Mouse (Mus musculus): ENCODE results near the gene Olfr1283.

GRCm38 (mm10) chr2:111366490-111366889 is at the start of gene Olfr1283:
- TF ChIP-seq TCF12 (IDR thresholded peaks at IDR 0.05; ENCODE audit: insufficient read depth, poor library complexity, severe bottlenecking) = no peak
- TF ChIP-seq POLR2A (IDR thresholded peaks at IDR 0.05; ENCODE audit: insufficient read length, low read depth) = no peak
- TF ChIP-seq USF1 (IDR thresholded peaks at IDR 0.05; ENCODE audit: low read depth) = no peak
